ENCODE assay signal across 8 mouse cellular contexts in genomic region chr5:148831141-148831547, GRCm38 (mm10).
DNase-seq lines count a peak whose midpoint lies in the region; ATAC-seq and TF ChIP-seq lines count a peak whose summit lies in the region.

No protein-coding gene starts in this region.

- H3K27me3 ChIP-seq in thymus, adult 2 months (ENCODE audit: control insufficient read depth, insufficient read depth, low read length) = no peaks in the 10 kb centered on the region; the same call in 1 of the 2 replicates
- no peaks in the 10 kb centered on the region for H3K27me3 ChIP-seq in midbrain, embryonic 14.5 days (ENCODE audit: control insufficient read depth, insufficient read depth, low read length)

- no peak overlapping the region for H3K27ac ChIP-seq in thymus, adult 2 months (ENCODE audit: control insufficient read depth, insufficient read depth, low read length)
- H3K27ac ChIP-seq in midbrain, embryonic 14.5 days (replicated peaks; ENCODE audit: low read depth, low read length) = no peak overlapping the region

- no peaks in the 10 kb centered on the region for H3K36me3 ChIP-seq in thymus, adult 2 months (ENCODE audit: control insufficient read depth, insufficient read depth, low read length)
- no peaks in the 10 kb centered on the region for H3K36me3 ChIP-seq in midbrain, embryonic 14.5 days (ENCODE audit: control insufficient read depth, insufficient read depth, low read length)

- peak; percentile 45 for DNase-seq in adrenal gland, adult 2 months
- DNase-seq in adrenal gland, postnatal 25 days = no peak
- no peak for DNase-seq in thymus, adult 2 months
- no peak for DNase-seq in thymus, postnatal 10 days (ENCODE audit: low spot score in 2 of 2)
- DNase-seq in induced T-regulatory cell, adult 2 months (ENCODE audit: low read depth) = peak; percentile 25
- DNase-seq in midbrain, embryonic 14.5 days = peak; percentile 61
- DNase-seq in cerebellum, adult 18-20 months = no peak
- no peak for DNase-seq in gastrocnemius, adult 8-10 months (ENCODE audit: low spot score in 2 of 2)

- H3K9me3 ChIP-seq in midbrain, embryonic 14.5 days (ENCODE audit: control insufficient read depth, low read length) = no peaks in the 10 kb centered on the region

- H3K9ac ChIP-seq in midbrain, embryonic 14.5 days (replicated peaks; ENCODE audit: low read length) = no peak overlapping the region; the same call in 1 of the 2 replicates

- no peak for TF ChIP-seq CTCF in thymus, adult 2 months (IDR thresholded peaks at IDR 0.05; ENCODE audit: borderline replicate concordance, control insufficient read depth, extremely low read depth, insufficient read depth, low read length, poor library complexity)

- TF ChIP-seq POLR2A in thymus, adult 2 months (IDR thresholded peaks at IDR 0.05; ENCODE audit: control insufficient read depth, extremely low read depth, insufficient read depth, low read length, poor library complexity) = no peak

- WGBS in thymus, adult 2 months = 20% methylated on average over 9 of the region's 9 CpGs
- 1% methylated on average over 9 of the region's 9 CpGs for WGBS in midbrain, embryonic 14.5 days

- peak overlapping the region; percentile 33 for H3K4me2 ChIP-seq in midbrain, embryonic 14.5 days (ENCODE audit: low read length)

- peaks cover 9% of the 10 kb centered on the region for H3K4me1 ChIP-seq in thymus, adult 2 months (replicated peaks; ENCODE audit: control insufficient read depth, insufficient read depth, low read length)
- 0 out of 2 replicates have a peak, but pooled peaks cover 4% of the 10 kb centered on the region for H3K4me1 ChIP-seq in midbrain, embryonic 14.5 days (ENCODE audit: control insufficient read depth, insufficient read depth, low read length)

- H3K4me3 ChIP-seq in thymus, adult 2 months (ENCODE audit: control insufficient read depth, insufficient read depth, low read length) = peak overlapping the region; percentile 23
- H3K4me3 ChIP-seq in midbrain, embryonic 14.5 days (replicated peaks; ENCODE audit: low read depth, low read length) = no peak overlapping the region

- no peak for ATAC-seq in midbrain, embryonic 14.5 days (ENCODE audit: low FRiP score, low TSS enrichment)

Comparison
In these comparisons a context has a peak if more than half of its experiments do, and no peak if none do; other contexts are left out.
1. DNase-seq: peak in adrenal gland, adult 2 months (single experiment), induced T-regulatory cell, adult 2 months (single experiment) and midbrain, embryonic 14.5 days (single experiment); none in adrenal gland, postnatal 25 days (single experiment), thymus, adult 2 months (single experiment), thymus, postnatal 10 days (0 of 2), cerebellum, adult 18-20 months (0 of 2) and gastrocnemius, adult 8-10 months (0 of 2).